Mouse (Mus musculus): ENCODE results near the gene Tpmt. TPM values are rescaled to one million over a fixed set of nuclear protein-coding genes. Genes with fewer than 3 reads are reported as not detected.
A peak's percentile ranks its signal among the peaks of the same experiment; 100 is the strongest.

Tpmt gene
- polyA plus RNA-seq, 2 experiments = 6.1 to 12.0 TPM

DNA sequence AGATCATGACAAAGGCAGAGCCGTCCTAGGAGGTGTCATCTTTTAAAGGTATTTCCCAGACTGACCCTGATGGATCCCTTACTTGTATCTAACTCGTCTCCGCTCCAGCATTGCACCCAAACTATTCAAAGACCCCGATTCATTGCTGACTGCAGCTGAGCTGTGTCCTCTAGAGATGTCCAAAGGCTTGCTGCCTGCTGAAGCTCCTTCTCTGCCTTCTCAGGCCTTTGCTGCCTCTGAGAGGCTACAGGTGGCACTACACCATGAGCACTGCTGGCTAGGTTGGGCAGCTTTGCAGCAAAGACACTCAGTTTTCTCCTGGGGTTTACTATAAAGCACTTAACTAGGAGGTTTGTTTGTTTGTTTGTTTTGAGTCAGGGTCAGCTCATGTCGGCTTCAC lies 27.3 kb downstream of the Tpmt start:
- H3K27ac ChIP-seq = no peak overlapping the region
- H3K9ac ChIP-seq (replicated peaks) = no peak overlapping the region
- H3K27me3 ChIP-seq (ENCODE audit: control insufficient read depth, insufficient read depth, low read length) = no peaks in the 10 kb centered on the region
- TF ChIP-seq CTCF (IDR thresholded peaks at IDR 0.05; ENCODE audit: low read depth) = peak; percentile 76
- no peak for TF ChIP-seq EP300 (IDR thresholded peaks at IDR 0.05; ENCODE audit: low read depth)
- no peaks in the 10 kb centered on the region for H3K9me3 ChIP-seq (ENCODE audit: control insufficient read depth, low read length)
- DNase-seq (ENCODE audit: low read depth in 3 of 3, low spot score in 3 of 3) (no peak), ATAC-seq (ENCODE audit: insufficient read depth) (no peak)
- H3K4me2 ChIP-seq (ENCODE audit: low read depth) = no peak overlapping the region
- no peaks in the 10 kb centered on the region for H3K36me3 ChIP-seq (replicated peaks; ENCODE audit: control insufficient read depth, insufficient read depth, low read depth)
- H3K4me1 ChIP-seq (replicated peaks; ENCODE audit: control insufficient read depth in 2 of 2, insufficient read depth in 2 of 2, low read length in 1 of 2) = 0 out of 4 replicates have a peak, but pooled peaks cover 0 to 2% of the 10 kb centered on the region in 2 experiments
- no peak overlapping the region for H3K4me3 ChIP-seq (ENCODE audit: insufficient read depth in 1 of 2, low read depth in 2 of 2, low read length in 2 of 2)
- WGBS (ENCODE audit: insufficient replicate concordance) = 31% methylated on average over 5 of the region's 5 CpGs

DNA sequence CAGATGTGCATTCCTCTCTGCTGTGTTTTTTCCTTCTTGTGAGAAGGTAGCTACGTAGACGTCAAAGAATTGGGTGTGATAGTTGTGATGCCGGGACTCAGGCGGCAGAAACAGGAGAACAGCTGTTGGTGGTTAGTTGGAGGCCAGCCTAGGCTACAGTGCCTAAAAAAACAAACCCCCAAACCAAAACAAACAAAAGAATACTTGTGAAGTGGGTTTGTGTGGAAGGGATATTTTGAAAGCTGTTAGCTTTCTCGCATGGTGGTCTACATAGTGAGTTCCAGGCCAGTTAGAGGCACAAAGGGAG lies 29.4 kb downstream of the Tpmt start:
- no peak overlapping the region for H3K9ac ChIP-seq (replicated peaks)
- H3K4me3 ChIP-seq (ENCODE audit: insufficient read depth in 1 of 2, low read depth in 2 of 2, low read length in 2 of 2) = no peak overlapping the region
- H3K27me3 ChIP-seq (ENCODE audit: control insufficient read depth, insufficient read depth, low read length) = no peaks in the 10 kb centered on the region
- no peaks in the 10 kb centered on the region for H3K9me3 ChIP-seq (ENCODE audit: control insufficient read depth, low read length)
- no peak for ATAC-seq (ENCODE audit: insufficient read depth)
- 0 out of 4 replicates have a peak, but pooled peaks cover 0 to 2% of the 10 kb centered on the region in 2 experiments for H3K4me1 ChIP-seq (replicated peaks; ENCODE audit: control insufficient read depth in 2 of 2, insufficient read depth in 2 of 2, low read length in 1 of 2)
- DNase-seq (ENCODE audit: low read depth in 3 of 3, low spot score in 3 of 3) = no peak
- TF ChIP-seq EP300 (IDR thresholded peaks at IDR 0.05; ENCODE audit: low read depth) (no peak), CTCF (IDR thresholded peaks at IDR 0.05; ENCODE audit: low read depth) (no peak)
- H3K4me2 ChIP-seq (ENCODE audit: low read depth) = peak overlapping the region; percentile 77
- 71% methylated on average over 5 of the region's 5 CpGs for WGBS (ENCODE audit: insufficient replicate concordance)
- H3K27ac ChIP-seq = no peak overlapping the region
- H3K36me3 ChIP-seq (replicated peaks; ENCODE audit: control insufficient read depth, insufficient read depth, low read depth) = no peaks in the 10 kb centered on the region

DNA sequence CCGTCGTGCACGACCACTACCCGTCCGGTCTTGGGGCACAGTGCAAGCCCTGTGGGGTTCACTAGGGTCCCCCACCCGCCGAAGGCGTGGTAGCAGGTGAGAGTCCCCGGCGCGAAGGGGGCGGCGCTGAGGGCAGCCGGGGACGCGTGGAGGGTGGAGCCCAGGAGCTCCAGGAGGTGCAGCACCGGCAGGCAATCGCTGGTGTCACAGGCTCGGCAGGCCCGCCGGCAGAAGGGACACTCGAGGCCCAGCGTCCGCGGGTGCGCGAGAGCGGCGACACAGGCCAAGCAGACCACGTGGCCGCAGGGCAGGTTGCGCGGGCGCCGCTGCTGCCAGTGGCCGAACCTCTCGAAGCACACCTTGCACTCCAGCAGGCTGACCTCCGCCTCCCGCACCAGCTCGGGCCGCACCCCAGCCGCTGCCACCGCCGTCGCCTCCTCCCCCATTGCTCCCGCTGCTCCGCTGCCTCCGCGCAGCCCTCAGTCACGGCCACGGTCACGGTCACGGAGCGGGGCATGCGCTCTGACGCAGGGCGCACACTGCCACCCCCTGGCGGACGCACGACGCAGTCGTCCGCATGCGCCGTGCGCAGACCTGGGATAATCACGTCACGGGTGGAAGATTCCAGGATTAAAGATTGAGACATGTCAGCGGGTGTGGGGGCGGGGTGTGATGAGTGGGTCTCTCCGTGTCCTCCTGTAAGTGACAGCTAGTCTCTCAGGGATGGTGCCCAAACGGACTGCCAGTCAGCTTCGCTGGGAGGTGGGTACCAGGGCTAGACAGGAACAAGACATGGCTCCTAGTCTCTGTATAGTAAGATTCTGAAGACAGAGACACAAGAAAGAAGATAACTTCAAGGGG lies 30.0 kb downstream of the Tpmt start, which contains the start of gene Nhlrc1:
Gene Nhlrc1, minus strand, starts transcription at position 517 of the 861 bp plus-strand sequence.
- TF ChIP-seq CTCF (IDR thresholded peaks at IDR 0.05; ENCODE audit: low read depth) (peak; percentile 86), EP300 (IDR thresholded peaks at IDR 0.05; ENCODE audit: low read depth) (no peak)
- peak; percentile 59; the same call in 1 of the 2 replicates for ATAC-seq (ENCODE audit: insufficient read depth)
- Histone ChIP-seq H3K4me2 (ENCODE audit: low read depth) (peak within 1 kb of the TSS; percentile 77), H3K27ac (no peak within 1 kb of the TSS), H3K4me3 (ENCODE audit: insufficient read depth in 1 of 2, low read depth in 2 of 2, low read length in 2 of 2) (peak within 1 kb of the TSS; percentile 37 to 59), H3K4me1 (replicated peaks; ENCODE audit: control insufficient read depth in 2 of 2, insufficient read depth in 2 of 2, low read length in 1 of 2) (0 out of 4 replicates have a peak, but pooled peaks cover 0 to 2% of the 10 kb centered on the region in 2 experiments), H3K9ac (replicated peaks) (peak within 1 kb of the TSS; percentile 3; the same call in 1 of the 2 replicates), H3K27me3 (ENCODE audit: control insufficient read depth, insufficient read depth, low read length) (no peaks in the 10 kb centered on the region), H3K36me3 (replicated peaks; ENCODE audit: control insufficient read depth, insufficient read depth, low read depth) (no peaks in the 10 kb centered on the region), H3K9me3 (ENCODE audit: control insufficient read depth, low read length) (no peaks in the 10 kb centered on the region)
- DNase-seq (ENCODE audit: low read depth in 3 of 3, low spot score in 3 of 3) = peak in 2 of 3 experiments; percentile 20 to 26
- WGBS (ENCODE audit: insufficient replicate concordance) = 6% methylated on average over 61 of the region's 73 CpGs

DNA sequence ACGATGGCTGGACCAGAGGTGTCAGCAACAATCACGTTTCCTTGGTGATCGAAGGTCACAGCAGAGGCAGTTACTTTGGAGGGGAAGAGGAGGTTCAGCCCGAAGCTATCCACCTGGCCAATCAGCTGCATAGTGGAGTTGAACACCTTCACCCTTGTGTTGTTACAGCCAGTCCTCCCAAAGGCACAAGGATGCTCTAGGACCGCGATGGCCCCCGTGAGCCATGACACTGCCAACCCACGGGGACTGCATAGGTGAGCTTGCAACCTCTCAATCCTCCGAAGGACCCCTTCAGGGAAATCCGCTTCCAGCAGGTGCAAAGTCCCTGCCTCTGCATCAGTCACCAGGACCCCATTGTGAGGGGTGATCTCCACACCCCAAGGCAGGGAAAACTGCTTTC lies 30.8 kb downstream of the Tpmt start:
- no peak overlapping the region for H3K27ac ChIP-seq
- DNase-seq (ENCODE audit: low read depth in 3 of 3, low spot score in 3 of 3) = no peak
- H3K4me1 ChIP-seq (replicated peaks; ENCODE audit: control insufficient read depth in 2 of 2, insufficient read depth in 2 of 2, low read length in 1 of 2) = 0 out of 4 replicates have a peak, but pooled peaks cover 0 to 2% of the 10 kb centered on the region in 2 experiments
- H3K9ac ChIP-seq (replicated peaks) = no peak overlapping the region
- H3K36me3 ChIP-seq (replicated peaks; ENCODE audit: control insufficient read depth, insufficient read depth, low read depth) = no peaks in the 10 kb centered on the region
- no peak for ATAC-seq (ENCODE audit: insufficient read depth)
- 47% methylated on average over 10 of the region's 10 CpGs for WGBS (ENCODE audit: insufficient replicate concordance)
- H3K4me3 ChIP-seq (ENCODE audit: insufficient read depth in 1 of 2, low read depth in 2 of 2, low read length in 2 of 2) = no peak overlapping the region
- H3K4me2 ChIP-seq (ENCODE audit: low read depth) = peak overlapping the region; percentile 77
- TF ChIP-seq CTCF (IDR thresholded peaks at IDR 0.05; ENCODE audit: low read depth) = no peak
- TF ChIP-seq EP300 (IDR thresholded peaks at IDR 0.05; ENCODE audit: low read depth) = no peak
- no peaks in the 10 kb centered on the region for H3K27me3 ChIP-seq (ENCODE audit: control insufficient read depth, insufficient read depth, low read length)
- no peaks in the 10 kb centered on the region for H3K9me3 ChIP-seq (ENCODE audit: control insufficient read depth, low read length)

DNA sequence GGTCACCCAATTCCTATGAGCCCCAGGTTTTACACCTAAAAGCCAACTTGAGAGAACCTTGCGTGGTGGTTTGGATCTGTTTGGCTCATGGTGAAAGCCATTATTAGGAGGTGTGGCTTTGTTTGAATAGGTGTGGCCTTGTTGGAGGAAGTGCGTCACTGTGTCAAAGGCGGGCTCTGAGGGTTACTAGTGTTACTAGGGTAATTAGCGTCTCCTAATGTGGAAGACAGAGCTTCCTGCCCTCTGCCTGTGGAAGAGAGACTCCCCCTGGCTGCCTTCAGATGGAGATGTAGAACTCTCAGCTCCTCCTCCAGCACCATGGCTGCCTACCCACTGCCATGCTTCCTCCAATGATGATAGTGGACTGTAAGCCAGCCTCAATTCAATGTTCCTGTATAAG lies 42.9 kb downstream of the Tpmt start:
- no peaks in the 10 kb centered on the region for H3K36me3 ChIP-seq (replicated peaks; ENCODE audit: control insufficient read depth, insufficient read depth, low read depth)
- no peak overlapping the region for H3K4me3 ChIP-seq (ENCODE audit: insufficient read depth in 1 of 2, low read depth in 2 of 2, low read length in 2 of 2)
- ATAC-seq (ENCODE audit: insufficient read depth) = no peak
- H3K9ac ChIP-seq (replicated peaks) = no peak overlapping the region
- no peak for DNase-seq (ENCODE audit: low read depth in 3 of 3, low spot score in 3 of 3)
- H3K4me1 ChIP-seq (replicated peaks; ENCODE audit: control insufficient read depth in 2 of 2, insufficient read depth in 2 of 2, low read length in 1 of 2) = no peaks in the 10 kb centered on the region
- no peaks in the 10 kb centered on the region; the same call in 1 of the 2 replicates for H3K27me3 ChIP-seq (ENCODE audit: control insufficient read depth, insufficient read depth, low read length)
- no peak overlapping the region for H3K4me2 ChIP-seq (ENCODE audit: low read depth)
- TF ChIP-seq EP300 (IDR thresholded peaks at IDR 0.05; ENCODE audit: low read depth) (no peak), CTCF (IDR thresholded peaks at IDR 0.05; ENCODE audit: low read depth) (0 out of 2 replicates have a peak, but pooled peaks have one; percentile 3)
- H3K9me3 ChIP-seq (ENCODE audit: control insufficient read depth, low read length) = no peaks in the 10 kb centered on the region
- 70% methylated on average over 4 of the region's 4 CpGs for WGBS (ENCODE audit: insufficient replicate concordance)
- H3K27ac ChIP-seq = no peak overlapping the region

Data from liver, embryonic 14.5 days (tissue).